Mouse (Mus musculus) heart, embryonic 14.5 days (tissue): ENCODE data around the gene Tsc2. TPM values are rescaled to one million over a fixed set of nuclear protein-coding genes. Genes with fewer than 3 reads are reported as not detected.

Source experiments
- ATAC-seq: fragments of 200-750 bp; cut with Nextera tagmentation; 2 replicates; pipeline ENCODE4 v1.8.0; 2017; ENCODE audit warnings: low read depth, moderate TSS enrichment; ENCODE audit not compliant: insufficient number of reproducible peaks, insufficient read depth, low FRiP score
- H3K27ac ChIP-seq, 2 experiments: fragments of 200-500 bp in 1 of 2; fragments of 300-500 bp in 1 of 2; sonication (generic) in 1 of 2; replicated peaks in 1 of 2; 2 replicates each; pipeline ENCODE4 v1.5.1; 2012 to 2014; ENCODE audit warnings: low read depth in 2 of 2, low read length in 2 of 2, control low read depth in 1 of 2, mild to moderate bottlenecking in 1 of 2, mixed read lengths in 1 of 2; ENCODE audit not compliant: control insufficient read depth in 1 of 2, insufficient read depth in 1 of 2
- H3K27me3 ChIP-seq: fragments of 300-500 bp; sonication (generic); 2 replicates; pipeline ENCODE4 v1.6.1; 2014; ENCODE audit warnings: mild to moderate bottlenecking, low read length, control low read depth; ENCODE audit not compliant: control insufficient read depth, insufficient read depth
- H3K36me3 ChIP-seq: fragments of 300-500 bp; sonication (generic); 2 replicates; pipeline ENCODE4 v1.6.1; 2014; ENCODE audit warnings: mild to moderate bottlenecking, control low read depth, low read length, mixed read lengths; ENCODE audit not compliant: control insufficient read depth, insufficient read depth
- H3K4me1 ChIP-seq, 2 experiments: fragments of 200-500 bp in 1 of 2; fragments of 300-500 bp in 1 of 2; sonication (generic) in 1 of 2; 2 replicates each; pipeline ENCODE4 v1.6.1; 2012 to 2014; ENCODE audit warnings: low read length in 2 of 2, control low read depth in 1 of 2, mixed read lengths in 1 of 2; ENCODE audit not compliant: control insufficient read depth in 2 of 2, insufficient read depth in 2 of 2
- H3K4me2 ChIP-seq: fragments of 300-500 bp; sonication (generic); 2 replicates; pipeline ENCODE4 v1.6.1; 2014; ENCODE audit warnings: mild to moderate bottlenecking, low read length
- H3K4me3 ChIP-seq, 2 experiments: fragments of 200-500 bp in 1 of 2; fragments of 300-500 bp in 1 of 2; sonication (generic) in 1 of 2; 2 replicates each; pipeline ENCODE4 v1.5.1; 2012 to 2014; ENCODE audit warnings: low read length in 2 of 2, mild to moderate bottlenecking in 2 of 2, control low read depth in 1 of 2, low read depth in 1 of 2, moderate library complexity in 1 of 2; ENCODE audit not compliant: control insufficient read depth in 1 of 2, insufficient read depth in 1 of 2
- H3K9ac ChIP-seq: fragments of 300-500 bp; sonication (generic); 2 replicates; pipeline ENCODE4 v1.6.1; 2014; ENCODE audit warnings: mild to moderate bottlenecking, low read length
- H3K9me3 ChIP-seq: fragments of 300-500 bp; sonication (generic); 2 replicates; pipeline ENCODE4 v1.6.1; 2016; ENCODE audit warnings: low read length, control low read depth; ENCODE audit not compliant: control insufficient read depth
- WGBS: fragments of 180-500 bp; shearing (Covaris S2); extraction: QIAGEN DNeasy Blood & Tissue Kit; methylation state at CpG from one replicate; pipeline ENCODE4 v1.1.7; 2014; 5-methylcytosine and 5-hydroxymethylcytosine counted together
- polyA plus RNA-seq: library from polyadenylated mRNA; unstranded; fragments of >200 nt; fragmentation: Nextera tagmentation; extraction: Ambion mirVana; gene quantifications from 2 replicates; pipeline ENCODE4 v1.2.1, GENCODE M21; 2014

Gene Tsc2
- polyA plus RNA-seq, 1 experiment from 2014 or later: 51.1 TPM

GRCm38 (mm10) chr17:24558600-24559099 lies 73.8 kb downstream of the Tsc2 start:
- 0 out of 2 replicates have a peak, but pooled peaks have one; percentile 30 for ATAC-seq
- H3K9me3 ChIP-seq: no peaks in the 10 kb centered on the region
- 65% methylated on average over 4 of the region's 4 CpGs for WGBS
- H3K27me3 ChIP-seq: no peaks in the 10 kb centered on the region
- no peak overlapping the region for H3K4me3 ChIP-seq
- no peak overlapping the region for H3K9ac ChIP-seq
- no peaks in the 10 kb centered on the region for H3K36me3 ChIP-seq
- peak overlapping the region; percentile 52 to 72 for H3K27ac ChIP-seq
- peaks cover 21 to 28% of the 10 kb centered on the region in 2 experiments for H3K4me1 ChIP-seq
- peak overlapping the region; percentile 33 for H3K4me2 ChIP-seq

DNA sequence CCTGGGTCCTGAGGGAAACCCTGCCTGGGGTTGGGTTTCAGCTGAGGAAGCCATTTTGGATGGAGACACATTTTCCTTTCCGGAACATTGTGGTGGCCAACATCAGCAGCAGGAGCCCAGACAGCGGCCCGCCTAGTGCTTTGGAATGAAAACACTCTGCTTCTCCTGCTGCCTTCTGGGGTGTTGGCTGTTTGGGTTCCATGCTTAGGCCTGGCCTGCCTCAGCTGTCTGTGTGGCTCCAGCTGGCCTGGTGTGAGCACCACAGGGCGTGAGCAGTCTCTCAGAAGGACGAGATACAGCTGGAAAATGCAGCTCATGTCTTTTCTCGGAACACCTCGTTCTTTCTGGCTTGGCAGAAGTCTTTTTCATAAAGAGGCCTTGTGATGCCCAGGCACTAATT lies 75.3 kb downstream of the Tsc2 start:
- 0 out of 2 replicates have a peak, but pooled peaks have one; percentile 22 for ATAC-seq
- no peaks in the 10 kb centered on the region for H3K9me3 ChIP-seq
- H3K36me3 ChIP-seq: no peaks in the 10 kb centered on the region
- H3K4me2 ChIP-seq: no peak overlapping the region
- no peaks in the 10 kb centered on the region for H3K27me3 ChIP-seq
- no peak overlapping the region for H3K9ac ChIP-seq
- 73% methylated on average over 7 of the region's 7 CpGs for WGBS
- H3K4me3 ChIP-seq: no peak overlapping the region
- peaks cover 20 to 28% of the 10 kb centered on the region in 2 experiments for H3K4me1 ChIP-seq
- H3K27ac ChIP-seq: 0 out of 4 replicates have a peak overlapping the region, but pooled peaks of 1 of the 2 experiments have one; percentile 19

GRCm38 (mm10) chr17:24551050-24551444 lies 81.4 kb downstream of the Tsc2 start:
- 61% methylated on average over 3 of the region's 3 CpGs for WGBS
- peak overlapping the region; percentile 93 for H3K9ac ChIP-seq
- H3K9me3 ChIP-seq: no peaks in the 10 kb centered on the region
- H3K4me2 ChIP-seq: peak overlapping the region; percentile 94
- H3K4me3 ChIP-seq: peak overlapping the region; percentile 71 to 87
- no peak for ATAC-seq
- peaks cover 9 to 19% of the 10 kb centered on the region in 2 experiments for H3K4me1 ChIP-seq
- no peaks in the 10 kb centered on the region for H3K27me3 ChIP-seq
- H3K36me3 ChIP-seq: no peaks in the 10 kb centered on the region
- peak overlapping the region in 1 of 2 experiments; percentile 92; a peak in 2 of 4 replicates for H3K27ac ChIP-seq

- no peaks in the 10 kb centered on the region for H3K36me3 ChIP-seq
Observed at GRCm38 (mm10) chr17:24550416-24551049, 81.9 kb downstream of the Tsc2 start.

DNA sequence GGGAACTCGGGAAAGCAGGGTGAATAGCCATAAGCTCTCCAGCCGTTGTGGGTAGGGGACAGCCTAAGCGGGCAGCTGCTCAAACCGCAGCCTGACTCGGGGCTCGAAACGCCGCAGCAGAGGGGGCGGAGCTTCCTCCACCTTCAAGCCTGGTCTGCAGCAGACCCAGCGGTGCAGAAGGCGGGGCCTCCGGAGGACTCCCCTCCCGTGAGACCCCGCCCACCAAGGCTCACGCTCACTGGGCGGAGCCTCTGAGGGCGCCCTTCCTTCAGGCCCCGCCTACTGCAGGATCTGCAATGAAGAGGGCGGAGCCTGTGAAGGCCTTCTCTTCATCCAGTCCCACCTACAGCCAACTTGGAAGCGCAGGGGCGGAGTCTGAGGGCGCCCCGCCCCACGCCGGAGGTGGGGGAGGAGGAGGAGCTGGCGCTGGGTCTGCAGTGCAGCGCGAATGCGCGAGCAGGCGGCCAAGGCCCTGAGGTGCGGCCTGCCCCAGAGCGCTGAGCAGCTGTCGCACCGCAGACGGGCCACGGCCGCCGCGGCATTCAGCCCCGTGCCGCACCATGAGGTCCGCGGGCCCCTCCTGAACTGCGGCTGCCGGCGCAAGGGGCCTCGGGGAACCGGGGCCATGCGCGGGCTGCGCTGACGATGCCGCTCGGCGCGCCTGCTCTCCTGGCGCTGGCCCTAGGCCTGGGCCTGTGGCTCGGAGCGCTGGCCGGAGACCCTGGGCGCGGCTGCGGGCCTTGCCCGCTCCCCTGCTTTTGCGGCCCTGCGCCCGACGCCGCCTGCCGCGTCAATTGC lies 82.6 kb downstream of the Tsc2 start, which contains the start of gene Pkd1:
Gene Pkd1, plus strand, starts transcription at position 217 of the 798 bp plus-strand sequence.
- Histone ChIP-seq H3K4me3 (peak within 1 kb of the TSS; percentile 71 to 87), H3K9ac (peak within 1 kb of the TSS; percentile 93), H3K27ac (peak within 1 kb of the TSS; percentile 81 to 92), H3K36me3 (no peaks in the 10 kb centered on the region), H3K27me3 (no peaks in the 10 kb centered on the region), H3K4me2 (peak within 1 kb of the TSS; percentile 94), H3K9me3 (no peaks in the 10 kb centered on the region), H3K4me1 (peaks cover 9 to 19% of the 10 kb centered on the region in 2 experiments)
- WGBS: under 1% methylated on average over 71 of the region's 72 CpGs
- peak; percentile 97 for ATAC-seq

More at GRCm38 (mm10) chr17:24550416-24551049, 81.9 kb downstream of the Tsc2 start:
- Histone ChIP-seq H3K4me1 (peaks cover 9 to 19% of the 10 kb centered on the region in 2 experiments), H3K27ac (peak overlapping the region; percentile 81 to 92), H3K27me3 (no peaks in the 10 kb centered on the region), H3K4me2 (peak overlapping the region; percentile 94), H3K9ac (peak overlapping the region; percentile 93), H3K4me3 (peak overlapping the region; percentile 71 to 87), H3K9me3 (no peaks in the 10 kb centered on the region)
- under 1% methylated on average over 44 of the region's 44 CpGs for WGBS
- peak; percentile 62 for ATAC-seq

- Histone ChIP-seq H3K4me2 (peak overlapping the region; percentile 94), H3K27me3 (no peaks in the 10 kb centered on the region), H3K9ac (peak overlapping the region; percentile 66), H3K36me3 (no peaks in the 10 kb centered on the region), H3K9me3 (no peaks in the 10 kb centered on the region), H3K4me3 (peak overlapping the region; percentile 50 to 87), H3K4me1 (peaks cover 9 to 19% of the 10 kb centered on the region in 2 experiments), H3K27ac (peak overlapping the region; percentile 32 to 71; a peak in 3 of 4 replicates)
- peak; percentile 0; the same call in 1 of the 2 replicates for ATAC-seq
- WGBS: 3% methylated on average over 23 of the region's 23 CpGs
Observed at GRCm38 (mm10) chr17:24548921-24549617, 83.4 kb downstream of the Tsc2 start.

DNA sequence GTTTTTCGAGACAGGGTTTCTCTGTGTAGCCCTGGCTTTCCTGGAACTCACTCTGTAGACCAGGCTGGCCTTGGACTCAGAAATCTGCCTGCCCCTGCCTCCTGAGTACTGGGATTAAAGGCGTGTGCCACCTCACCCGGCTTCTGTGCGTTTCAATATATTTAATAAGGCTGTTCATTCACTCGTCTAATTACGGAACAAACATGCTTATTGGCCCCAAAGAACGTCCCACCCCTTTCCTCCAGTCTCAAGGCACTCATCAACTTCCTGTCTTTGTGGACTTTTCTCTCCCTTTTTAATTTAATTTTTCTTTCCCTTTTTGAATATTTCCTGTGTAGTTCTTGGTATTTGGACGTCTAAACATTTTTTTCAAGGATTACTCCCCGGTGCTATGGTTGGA lies 84.0 kb downstream of the Tsc2 start:
- H3K4me3 ChIP-seq: peak overlapping the region; percentile 50 to 87
- WGBS: 34% methylated on average over 9 of the region's 9 CpGs
- no peak for ATAC-seq

More for the DNA sequence above, 84.0 kb downstream of the Tsc2 start:
- Histone ChIP-seq H3K4me2 (peak overlapping the region; percentile 94), H3K9me3 (no peaks in the 10 kb centered on the region), H3K9ac (peak overlapping the region; percentile 66), H3K4me1 (peaks cover 9 to 19% of the 10 kb centered on the region in 2 experiments), H3K36me3 (no peaks in the 10 kb centered on the region), H3K27me3 (no peaks in the 10 kb centered on the region), H3K27ac (no peak overlapping the region)
